Mouse (Mus musculus): ENCODE measurements around the gene Capn7.

Capn7 gene

GRCm38 (mm10) chr14:31336369-31337155 is at the start of gene Capn7:
Capn7 (plus strand) TSS chr14:31336638.
- DNase-seq: peak; percentile 98

GRCm38 (mm10) chr14:31313192-31313591 is 23.2 kb upstream of the Capn7 start:
- no peak for DNase-seq

- DNase-seq: no peak
These were observed 19.8 kb upstream of the Capn7 start for GRCm38 (mm10) chr14:31316613-31317012.

GRCm38 (mm10) chr14:31317754-31318153 is 18.7 kb upstream of the Capn7 start:
- no peak for DNase-seq

- no peak for DNase-seq
These were observed 16.9 kb upstream of the Capn7 start for GRCm38 (mm10) chr14:31319546-31319945.

- DNase-seq: no peak
These were observed 15.3 kb upstream of the Capn7 start for GRCm38 (mm10) chr14:31321181-31321580.

GRCm38 (mm10) chr14:31322191-31322590 is 14.2 kb upstream of the Capn7 start:
- DNase-seq: no peak

- DNase-seq: no peak
These were observed 13.2 kb upstream of the Capn7 start for GRCm38 (mm10) chr14:31323189-31323588.

GRCm38 (mm10) chr14:31323849-31324792 is 12.3 kb upstream of the Capn7 start, which contains the start of gene Dnah1:
Dnah1 (minus strand) TSS chr14:31323896.
- DNase-seq: no peak

- DNase-seq: no peak
These were observed 11.6 kb upstream of the Capn7 start for GRCm38 (mm10) chr14:31324851-31325250.

GRCm38 (mm10) chr14:31325551-31325950 is 10.9 kb upstream of the Capn7 start:
- DNase-seq: no peak

GRCm38 (mm10) chr14:31326770-31327169 is 9.7 kb upstream of the Capn7 start:
- no peak for DNase-seq

GRCm38 (mm10) chr14:31327196-31327595 is 9.2 kb upstream of the Capn7 start:
- no peak for DNase-seq

GRCm38 (mm10) chr14:31327681-31328080 is 8.8 kb upstream of the Capn7 start:
- no peak for DNase-seq

GRCm38 (mm10) chr14:31329741-31330140 is 6.7 kb upstream of the Capn7 start:
- no peak for DNase-seq

GRCm38 (mm10) chr14:31330957-31331356 is 5.5 kb upstream of the Capn7 start:
- DNase-seq: no peak

- no peak for DNase-seq
These were observed 673 bp upstream of the Capn7 start for GRCm38 (mm10) chr14:31335765-31336164.

- no peak for DNase-seq
These were observed 968 bp downstream of the Capn7 start for GRCm38 (mm10) chr14:31337406-31337805.

- DNase-seq: no peak
These were observed 1.5 kb downstream of the Capn7 start for GRCm38 (mm10) chr14:31337947-31338346.

GRCm38 (mm10) chr14:31343241-31343640 is 6.8 kb downstream of the Capn7 start:
- no peak for DNase-seq

- DNase-seq: no peak
These were observed 8.9 kb downstream of the Capn7 start for GRCm38 (mm10) chr14:31345367-31345766.

- no peak for DNase-seq
These were observed 25.8 kb downstream of the Capn7 start for GRCm38 (mm10) chr14:31362236-31362635.

GRCm38 (mm10) chr14:31364589-31364988 is 28.2 kb downstream of the Capn7 start:
- DNase-seq: no peak

GRCm38 (mm10) chr14:31365350-31365749 is 28.9 kb downstream of the Capn7 start:
- peak; percentile 78 for DNase-seq

All from cerebellum, adult 11 months (tissue).